13 mouse cellular contexts compared by ENCODE assay signal in genomic region chr4:133970196-133970595, GRCm38 (mm10). TPM values are rescaled to one million over a fixed set of nuclear protein-coding genes. Genes with fewer than 3 reads are reported as not detected.
DNase-seq lines count a peak whose midpoint lies in the region; ATAC-seq and TF ChIP-seq lines count a peak whose summit lies in the region.
"Had no signal": no experiment of that assay in that cellular context is flagged by ENCODE, and none has a peak within 500 bp of the region (broad histone marks: within the 10 kb centered on the region; RNA-seq: fewer than 3 reads in every experiment).

No protein-coding gene starts in this region.

- peak; percentile 8; the same call in 1 of the 2 replicates for ATAC-seq in forebrain, postnatal 0 days
- no peak for ATAC-seq in midbrain, postnatal 0 days (ENCODE audit: low FRiP score)

- TF ChIP-seq CTCF in layer of hippocampus, adult 2 months (conservative IDR thresholded peaks at IDR 0.05): peak; percentile 34
- peak; percentile 49 for TF ChIP-seq CTCF in forebrain, postnatal 0 days (IDR thresholded peaks at IDR 0.05; ENCODE audit: low read depth)
- peak; percentile 46 for TF ChIP-seq CTCF in midbrain, postnatal 0 days (IDR thresholded peaks at IDR 0.05)

- WGBS in forebrain, postnatal 0 days: 2% methylated on average over 4 of the region's 4 CpGs
- 12% methylated on average over 4 of the region's 4 CpGs for WGBS in midbrain, postnatal 0 days

- 0 out of 2 replicates have a peak overlapping the region, but pooled peaks have one; percentile 5 for H3K4me2 ChIP-seq in forebrain, postnatal 0 days (ENCODE audit: low read depth)
- no peak overlapping the region for H3K4me2 ChIP-seq in midbrain, postnatal 0 days (ENCODE audit: low read depth, low read length, poor library complexity, severe bottlenecking)
- H3K4me2 ChIP-seq: lung, embryonic 15.5 days had no signal

- H3K27me3 ChIP-seq in forebrain, postnatal 0 days (ENCODE audit: insufficient read depth, low read length): no peaks in the 10 kb centered on the region
- H3K27me3 ChIP-seq in midbrain, postnatal 0 days (ENCODE audit: insufficient read depth, low read length): no peaks in the 10 kb centered on the region
- H3K27me3 ChIP-seq: CH12.LX; lung, embryonic 15.5 days had no signal

- H3K9ac ChIP-seq in forebrain, postnatal 0 days: no peak overlapping the region
- no peak overlapping the region for H3K9ac ChIP-seq in midbrain, postnatal 0 days (replicated peaks; ENCODE audit: low read length, poor library complexity, severe bottlenecking)
- H3K9ac ChIP-seq: lung, embryonic 15.5 days had no signal

- H3K9me3 ChIP-seq in forebrain, postnatal 0 days (ENCODE audit: low read length): no peaks in the 10 kb centered on the region
- no peaks in the 10 kb centered on the region for H3K9me3 ChIP-seq in midbrain, postnatal 0 days (ENCODE audit: low read length)
- H3K9me3 ChIP-seq: lung, embryonic 15.5 days had no signal

- peak overlapping the region; percentile 100 for H3K27ac ChIP-seq in layer of hippocampus, adult 2 months
- peak overlapping the region; percentile 99 for H3K27ac ChIP-seq in forebrain, postnatal 0 days (ENCODE audit: low read depth, low read length)
- no peak overlapping the region for H3K27ac ChIP-seq in midbrain, postnatal 0 days (ENCODE audit: low read depth, low read length)
- H3K27ac ChIP-seq: lung, embryonic 15.5 days had no signal

- H3K4me1 ChIP-seq in forebrain, postnatal 0 days (ENCODE audit: insufficient read depth): peaks cover 29% of the 10 kb centered on the region
- H3K4me1 ChIP-seq in midbrain, postnatal 0 days (ENCODE audit: insufficient read depth, low read length): 0 out of 2 replicates have a peak, but pooled peaks cover 10% of the 10 kb centered on the region

- H3K36me3 ChIP-seq in forebrain, postnatal 0 days (ENCODE audit: insufficient read depth): 0 out of 2 replicates have a peak, but pooled peaks cover 9% of the 10 kb centered on the region
- no peaks in the 10 kb centered on the region; the same call in 1 of the 2 replicates for H3K36me3 ChIP-seq in midbrain, postnatal 0 days (ENCODE audit: insufficient read depth, low read length)

- H3K4me3 ChIP-seq in layer of hippocampus, adult 2 months: no peak overlapping the region
- H3K4me3 ChIP-seq in forebrain, postnatal 0 days (ENCODE audit: low read depth, low read length): no peak overlapping the region
- no peak overlapping the region for H3K4me3 ChIP-seq in midbrain, postnatal 0 days (ENCODE audit: low read depth, low read length)
- H3K4me3 ChIP-seq: lung, embryonic 15.5 days had no signal

- peak; percentile 39 to 42 for DNase-seq in layer of hippocampus, adult 2 months (ENCODE audit: low spot score in 2 of 2)
- DNase-seq in layer of hippocampus, adult 9-10 months (ENCODE audit: low spot score): no peak
- peak; percentile 14 for DNase-seq in cerebellum, adult 8-10 months
- DNase-seq in forebrain, postnatal 0 days: peak; percentile 73
- peak; percentile 78 for DNase-seq in midbrain, postnatal 0 days (ENCODE audit: low spot score)
- DNase-seq in urinary bladder, postnatal 14 days (ENCODE audit: low spot score): no peak
- DNase-seq in adipocyte (ENCODE audit: low spot score): no peak
- DNase-seq in c-Kit-positive CD71-positive TER-119-positive erythroid progenitor cells, embryonic 14.5 days (ENCODE audit: low spot score): no peak
- DNase-seq: gastrocnemius, postnatal 10 days; kidney, adult 8-10 months; spleen, adult 18-20 months had no signal

RNA-seq across cellular contexts. Expression of gene Hmgn2, which starts 1.7 kb away (rescaled TPM):
- 100 to 1,000 TPM; 123 to 125 TPM for total RNA-seq in layer of hippocampus, adult 2 months (2021)
- total RNA-seq in forebrain, postnatal 0 days (2014; rRNA removed): 377 and 408 TPM in 2 replicates
- 1,226 and 1,340 TPM in 2 replicates for polyA plus RNA-seq in forebrain, postnatal 0 days (2015; fragmentation: Nextera tagmentation; extraction: Ambion mirVana)
- 231 and 262 TPM in 2 replicates for total RNA-seq in midbrain, postnatal 0 days (2014; rRNA removed)
- polyA plus RNA-seq in midbrain, postnatal 0 days (2015; fragmentation: Nextera tagmentation; extraction: Ambion mirVana): 858 and 919 TPM in 2 replicates

RNA-seq across cellular contexts. Expression of gene Dhdds, which starts 30.5 kb away (rescaled TPM):
- total RNA-seq in layer of hippocampus, adult 2 months (2021): 10 to 100 TPM; 61.7 to 62.9 TPM
- total RNA-seq in forebrain, postnatal 0 days (2014; rRNA removed): 40.2 and 42.0 TPM in 2 replicates
- polyA plus RNA-seq in forebrain, postnatal 0 days (2015; fragmentation: Nextera tagmentation; extraction: Ambion mirVana): 39.8 and 43.5 TPM in 2 replicates
- total RNA-seq in midbrain, postnatal 0 days (2014; rRNA removed): 45.6 and 46.2 TPM in 2 replicates
- 38.3 and 42.6 TPM in 2 replicates for polyA plus RNA-seq in midbrain, postnatal 0 days (2015; fragmentation: Nextera tagmentation; extraction: Ambion mirVana)

RNA-seq across cellular contexts. Expression of gene Lin28a, which starts 48.4 kb away (rescaled TPM):
- not detected for total RNA-seq in layer of hippocampus, adult 2 months (2021)
- 0.05 TPM in 1 of 2 replicates, not detected in the other for total RNA-seq in forebrain, postnatal 0 days (2014; rRNA removed)
- not detected in 2 replicates for polyA plus RNA-seq in forebrain, postnatal 0 days (2015; fragmentation: Nextera tagmentation; extraction: Ambion mirVana)
- 0.05 and 0.57 TPM in 2 replicates for total RNA-seq in midbrain, postnatal 0 days (2014; rRNA removed)
- polyA plus RNA-seq in midbrain, postnatal 0 days (2015; fragmentation: Nextera tagmentation; extraction: Ambion mirVana): 0.04 and 0.13 TPM in 2 replicates

Comparison
In these comparisons a context has a peak if more than half of its experiments do, and no peak if none do; other contexts are left out.
1. DNase-seq: peak in layer of hippocampus, adult 2 months (2 of 2), cerebellum, adult 8-10 months (single experiment), forebrain, postnatal 0 days (single experiment) and midbrain, postnatal 0 days (single experiment); none in layer of hippocampus, adult 9-10 months (single experiment), urinary bladder, postnatal 14 days (single experiment), adipocyte (single experiment) and c-Kit-positive CD71-positive TER-119-positive erythroid progenitor cells, embryonic 14.5 days (single experiment).
2. Peak in every context shown above with its lines, with median percentiles within 50 percentile points of each other: CTCF ChIP-seq.